Mouse (Mus musculus) forebrain, embryonic 12.5 days (tissue): ENCODE data around the gene Pigx. TPM values are rescaled to one million over a fixed set of nuclear protein-coding genes. Genes with fewer than 3 reads are reported as not detected.
"Not testable (repeated sequence)": the region's sequence is repeated elsewhere in the genome, so short reads cannot be mapped to it uniquely, and the experiment has no call there.

Source experiments
- ATAC-seq: fragments of 200-750 bp; cut with Nextera tagmentation; 2 replicates; pipeline ENCODE4 v1.8.0; 2017; ENCODE audit warnings: moderate TSS enrichment; ENCODE audit not compliant: low FRiP score
- H3K27ac ChIP-seq: fragments of 300-500 bp; sonication (generic); 2 replicates; pipeline ENCODE4 v1.5.1; 2016; ENCODE audit warnings: mild to moderate bottlenecking
- H3K27me3 ChIP-seq: fragments of 300-500 bp; sonication (generic); 2 replicates; pipeline ENCODE4 v1.6.1; 2016; ENCODE audit warnings: mild to moderate bottlenecking
- H3K36me3 ChIP-seq: fragments of 300-500 bp; sonication (generic); replicated peaks from 2 replicates; pipeline ENCODE4 v1.6.1; 2016; ENCODE audit warnings: mild to moderate bottlenecking
- H3K4me1 ChIP-seq: fragments of 300-500 bp; sonication (generic); 2 replicates; pipeline ENCODE4 v1.6.1; 2016
- H3K4me2 ChIP-seq: fragments of 300-500 bp; sonication (generic); 2 replicates; pipeline ENCODE4 v1.6.1; 2016; ENCODE audit warnings: mild to moderate bottlenecking, moderate library complexity
- H3K4me3 ChIP-seq: fragments of 300-500 bp; sonication (generic); replicated peaks from 2 replicates; pipeline ENCODE4 v1.5.1; 2016; ENCODE audit warnings: mild to moderate bottlenecking
- H3K9ac ChIP-seq: fragments of 300-500 bp; sonication (generic); 2 replicates; pipeline ENCODE4 v1.6.1; 2016; ENCODE audit warnings: mild to moderate bottlenecking
- H3K9me3 ChIP-seq: fragments of 300-500 bp; sonication (generic); 2 replicates; pipeline ENCODE4 v1.6.1; 2016
- whole genome bisulfite sequencing: fragments of 180-500 bp; shearing (Covaris S2); methylation state at CpG from one replicate; pipeline ENCODE4 v1.1.7; 2016; 5-methylcytosine and 5-hydroxymethylcytosine counted together
- polyA plus RNA-seq: library from polyadenylated mRNA; unstranded; fragments of >200 nt; fragmentation: Nextera tagmentation; extraction: Ambion mirVana; gene quantifications from 2 replicates; pipeline ENCODE4 v1.2.1, GENCODE M21; 2016

Gene Pigx
- polyA plus RNA-seq, 1 experiment from 2014 or later, result 133 TPM

DNA sequence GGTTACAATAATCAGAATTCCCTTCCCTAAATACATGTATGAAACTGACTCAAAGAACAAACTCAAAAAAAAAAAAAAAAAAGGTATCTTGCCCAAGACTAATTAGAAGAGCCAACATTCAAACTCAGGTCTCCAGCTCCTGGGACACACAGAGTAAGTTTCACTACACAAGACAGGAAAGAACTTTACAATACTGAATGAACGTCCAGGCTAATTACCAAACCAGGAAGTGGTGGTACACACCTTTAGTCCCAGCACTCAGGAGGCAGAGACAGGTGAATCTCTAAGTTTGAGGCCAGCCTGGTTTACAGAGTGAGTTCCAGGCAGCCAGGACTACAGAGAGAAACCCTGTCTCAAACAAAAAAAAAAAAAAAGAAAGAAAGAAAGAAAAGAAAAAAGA lies 23.8 kb downstream of the Pigx start:
- Histone ChIP-seq H3K4me2 (no peak overlapping the region), H3K27me3 (no peaks in the 10 kb centered on the region), H3K36me3 (no peaks in the 10 kb centered on the region), H3K9me3 (no peaks in the 10 kb centered on the region), H3K27ac (no peak overlapping the region), H3K9ac (no peak overlapping the region), H3K4me1 (peaks cover 18% of the 10 kb centered on the region), H3K4me3 (no peak overlapping the region)
- WGBS, result 59% methylated on average over 1 of the region's 1 CpGs
- ATAC-seq, result no peak

DNA sequence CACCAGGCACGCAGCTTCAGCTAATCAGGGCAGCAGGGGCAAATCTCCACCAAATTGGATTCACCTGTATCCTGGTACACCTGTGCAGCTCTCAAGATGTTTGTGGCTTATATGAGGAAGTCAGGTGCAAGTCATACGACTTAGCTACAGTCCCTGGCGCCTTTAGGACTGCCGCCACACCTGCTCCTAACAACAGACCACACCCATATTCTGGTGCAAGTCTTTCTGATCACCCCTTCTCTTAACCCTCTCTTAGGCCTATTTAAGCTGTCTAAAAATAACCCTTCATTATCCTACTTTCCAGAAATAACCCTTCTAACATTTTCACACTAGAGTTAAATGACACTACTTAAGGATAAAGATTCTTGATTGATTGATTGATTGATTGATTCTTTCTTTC lies 29.5 kb downstream of the Pigx start:
- not testable (repeated sequence) for H3K27ac ChIP-seq, ATAC-seq, H3K4me2 ChIP-seq, H3K36me3 ChIP-seq, H3K9me3 ChIP-seq, H3K4me3 ChIP-seq, H3K4me1 ChIP-seq, H3K9ac ChIP-seq, H3K27me3 ChIP-seq
- WGBS, result 88% methylated on average over 4 of the region's 4 CpGs

DNA sequence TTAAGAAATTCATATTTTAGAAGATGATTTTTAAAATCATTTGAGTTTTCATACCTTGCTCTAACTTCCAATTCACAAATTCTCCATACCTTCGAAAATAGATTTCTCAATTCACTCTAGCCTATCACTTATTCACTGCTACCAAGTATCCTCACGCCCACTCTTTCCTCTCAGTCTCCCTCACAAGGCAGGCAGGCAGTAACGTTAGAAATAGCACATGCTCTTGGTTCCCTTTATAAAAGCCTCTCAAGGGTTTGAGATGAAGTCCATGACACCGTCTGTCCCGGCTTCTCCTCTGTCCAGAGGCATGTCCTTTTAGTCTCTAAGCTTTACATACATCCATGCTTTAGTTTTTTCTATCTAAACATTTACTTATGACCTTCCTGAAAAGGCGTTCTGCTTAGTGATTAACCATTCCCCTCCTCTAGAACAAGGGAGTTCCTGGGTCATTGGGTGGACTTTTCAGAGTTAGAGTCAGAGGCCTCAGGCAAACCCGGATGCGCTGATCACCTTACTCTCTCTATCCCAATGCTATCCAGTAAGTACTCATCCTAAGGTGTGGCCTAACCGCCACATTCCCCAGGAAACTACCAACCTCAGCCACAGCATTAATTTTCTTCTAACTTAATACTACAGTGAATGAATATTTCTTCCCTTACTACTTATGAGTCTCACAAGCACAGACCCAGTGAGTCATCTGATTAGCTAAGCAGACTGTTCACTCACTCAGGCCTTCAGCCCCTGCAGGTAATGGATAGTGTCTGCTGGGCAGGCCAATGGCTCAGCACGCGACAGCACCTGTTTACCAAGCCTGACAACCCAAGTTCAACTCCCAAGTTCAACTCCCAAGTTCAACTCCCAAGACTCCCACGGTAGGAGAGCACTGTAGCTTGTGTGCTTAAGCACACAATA lies 30.9 kb downstream of the Pigx start:
- no peaks in the 10 kb centered on the region; the same call in 1 of the 2 replicates for H3K4me1 ChIP-seq
- no peak overlapping the region for H3K27ac ChIP-seq
- WGBS, result 85% methylated on average over 12 of the region's 12 CpGs
- H3K36me3 ChIP-seq, result no peaks in the 10 kb centered on the region
- no peak for ATAC-seq
- H3K9ac ChIP-seq, result no peak overlapping the region
- no peaks in the 10 kb centered on the region for H3K9me3 ChIP-seq
- H3K4me2 ChIP-seq, result no peak overlapping the region
- no peak overlapping the region for H3K4me3 ChIP-seq
- H3K27me3 ChIP-seq, result no peaks in the 10 kb centered on the region

DNA sequence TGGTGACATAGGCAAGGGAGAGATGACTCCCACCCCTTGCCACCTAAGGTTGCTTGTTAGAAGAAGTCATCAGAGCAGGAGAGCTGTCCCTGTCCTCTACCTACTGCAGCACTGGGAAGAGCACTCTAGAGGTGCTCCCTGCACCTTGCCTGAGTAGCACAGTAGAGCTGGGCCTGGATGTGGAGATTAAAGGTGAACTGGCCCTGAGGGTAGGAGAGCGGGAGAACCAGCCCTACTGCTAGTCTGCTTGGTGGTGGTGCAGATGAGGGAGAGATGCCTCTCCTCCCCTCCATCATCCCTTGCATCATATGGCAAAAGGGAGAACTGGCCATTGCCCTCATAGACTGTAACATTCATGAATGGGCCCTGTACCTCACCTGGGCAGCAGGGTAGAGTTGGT lies 32.6 kb downstream of the Pigx start:
- Histone ChIP-seq H3K4me1 (no peaks in the 10 kb centered on the region; the same call in 1 of the 2 replicates), H3K9ac (no peak overlapping the region), H3K9me3 (no peaks in the 10 kb centered on the region), H3K27me3 (no peaks in the 10 kb centered on the region), H3K27ac (no peak overlapping the region), H3K36me3 (no peaks in the 10 kb centered on the region), H3K4me2 (no peak overlapping the region), H3K4me3 (no peak overlapping the region)
- WGBS, result 85% methylated on average over 1 of the region's 1 CpGs
- ATAC-seq, result no peak

DNA sequence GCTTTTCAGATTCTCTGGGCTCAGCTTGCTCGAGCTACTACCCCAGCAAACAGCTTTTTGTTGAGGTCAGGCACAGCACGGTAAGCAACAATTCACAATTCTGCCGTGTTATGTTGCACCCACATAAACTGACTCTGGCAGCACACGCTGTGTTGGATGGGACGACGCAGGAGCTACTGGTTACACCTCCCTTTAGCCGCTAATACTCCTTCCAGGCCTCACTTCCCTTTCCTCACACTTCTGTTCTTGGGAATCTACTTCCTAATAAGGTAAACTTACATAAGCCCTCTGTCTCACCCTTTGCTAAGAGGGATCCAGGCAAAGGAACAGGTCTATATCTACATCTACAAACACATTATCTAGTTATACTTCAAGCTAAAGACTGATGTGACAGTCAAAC lies 35.6 kb downstream of the Pigx start:
- WGBS, result 90% methylated on average over 7 of the region's 7 CpGs
- H3K4me1 ChIP-seq, result no peaks in the 10 kb centered on the region; the same call in 1 of the 2 replicates
- H3K4me2 ChIP-seq, result no peak overlapping the region
- no peak overlapping the region for H3K9ac ChIP-seq
- no peaks in the 10 kb centered on the region for H3K27me3 ChIP-seq
- H3K9me3 ChIP-seq, result no peaks in the 10 kb centered on the region
- no peak overlapping the region for H3K27ac ChIP-seq
- no peak for ATAC-seq
- H3K4me3 ChIP-seq, result no peak overlapping the region
- H3K36me3 ChIP-seq, result no peaks in the 10 kb centered on the region

DNA sequence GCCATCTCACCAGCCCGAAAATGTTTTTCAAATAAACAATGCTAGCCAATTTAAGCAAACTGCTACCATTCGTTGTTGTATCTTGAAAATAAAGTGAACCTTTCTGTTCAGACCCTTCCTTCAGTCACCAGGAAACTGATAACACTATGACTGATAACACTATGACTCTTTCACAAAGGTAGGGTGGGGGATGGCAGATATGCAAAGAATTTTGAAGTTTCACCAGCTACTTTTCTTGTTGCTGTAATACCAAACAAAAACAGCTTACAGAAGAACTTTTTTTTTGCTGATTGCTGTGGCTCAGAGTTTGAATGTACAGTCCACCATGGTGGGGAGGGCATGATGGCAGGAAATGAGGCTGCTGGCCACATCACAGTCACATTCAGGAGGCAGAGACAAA lies 37.3 kb downstream of the Pigx start:
- Histone ChIP-seq H3K27ac (no peak overlapping the region), H3K4me3 (no peak overlapping the region), H3K27me3 (no peaks in the 10 kb centered on the region), H3K4me2 (no peak overlapping the region), H3K36me3 (no peaks in the 10 kb centered on the region), H3K4me1 (no peaks in the 10 kb centered on the region; the same call in 1 of the 2 replicates), H3K9ac (no peak overlapping the region), H3K9me3 (no peaks in the 10 kb centered on the region)
- WGBS, result 88% methylated on average over 2 of the region's 2 CpGs
- no peak for ATAC-seq

DNA sequence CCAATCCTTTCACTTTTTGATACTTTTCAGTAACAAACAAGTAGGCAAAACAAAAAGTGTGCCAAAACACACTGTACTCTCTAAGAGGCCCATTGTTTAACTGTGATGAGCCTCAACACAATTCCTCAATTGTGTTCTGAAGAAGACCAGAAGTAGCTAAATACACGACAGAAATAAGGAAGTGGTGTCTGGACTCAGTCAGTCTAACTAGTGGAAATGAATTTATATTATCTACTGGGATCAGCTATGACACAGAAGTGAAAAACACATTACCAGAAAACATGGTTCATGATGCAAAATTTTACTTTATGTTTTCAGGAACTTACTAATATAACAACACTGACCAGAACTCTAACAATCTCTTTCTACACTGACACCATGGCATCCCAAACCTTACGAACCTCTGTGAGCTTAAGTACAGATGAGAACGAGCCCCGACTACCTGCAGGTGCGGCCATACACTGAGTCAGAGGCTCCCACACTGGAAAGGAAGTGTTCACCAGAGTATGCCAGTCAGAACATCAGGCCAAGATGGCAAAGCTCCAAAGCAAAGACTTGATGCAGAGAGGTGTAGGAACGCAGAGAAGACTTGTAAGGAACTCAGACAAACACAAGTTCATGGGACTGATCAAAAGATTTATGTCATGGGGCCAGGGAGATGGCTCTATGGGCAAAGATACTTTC lies 39.6 kb downstream of the Pigx start:
- Histone ChIP-seq H3K9ac (no peak overlapping the region), H3K4me1 (no peaks in the 10 kb centered on the region; the same call in 1 of the 2 replicates), H3K36me3 (no peaks in the 10 kb centered on the region), H3K27ac (no peak overlapping the region), H3K9me3 (no peaks in the 10 kb centered on the region), H3K4me3 (no peak overlapping the region), H3K4me2 (no peak overlapping the region), H3K27me3 (no peaks in the 10 kb centered on the region)
- WGBS, result 77% methylated on average over 6 of the region's 6 CpGs
- ATAC-seq, result no peak

DNA sequence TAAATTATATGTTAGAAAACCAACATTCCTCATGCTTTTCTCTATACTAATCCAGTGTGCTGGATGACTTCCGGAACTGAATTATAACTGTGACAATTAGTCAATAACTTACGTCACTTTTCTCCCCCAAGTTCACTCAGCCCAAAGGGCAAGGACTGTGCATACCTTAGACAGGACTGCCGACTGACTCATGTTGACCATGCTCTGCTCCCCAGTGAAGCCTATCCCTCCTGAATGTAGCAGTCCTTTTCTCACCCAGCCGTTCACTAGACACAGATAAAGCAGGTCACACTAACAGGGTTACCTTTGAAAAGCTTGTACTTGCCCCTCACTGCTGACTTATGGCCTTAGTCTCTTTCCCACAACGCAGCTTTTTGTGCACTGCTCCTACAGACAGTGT lies 40.7 kb downstream of the Pigx start:
- 87% methylated on average over 5 of the region's 5 CpGs for WGBS
- no peak for ATAC-seq
- H3K9me3 ChIP-seq, result no peaks in the 10 kb centered on the region
- no peaks in the 10 kb centered on the region; the same call in 1 of the 2 replicates for H3K4me1 ChIP-seq
- H3K9ac ChIP-seq, result no peak overlapping the region
- H3K36me3 ChIP-seq, result no peaks in the 10 kb centered on the region
- no peaks in the 10 kb centered on the region for H3K27me3 ChIP-seq
- no peak overlapping the region for H3K4me2 ChIP-seq
- H3K4me3 ChIP-seq, result no peak overlapping the region
- H3K27ac ChIP-seq, result no peak overlapping the region

DNA sequence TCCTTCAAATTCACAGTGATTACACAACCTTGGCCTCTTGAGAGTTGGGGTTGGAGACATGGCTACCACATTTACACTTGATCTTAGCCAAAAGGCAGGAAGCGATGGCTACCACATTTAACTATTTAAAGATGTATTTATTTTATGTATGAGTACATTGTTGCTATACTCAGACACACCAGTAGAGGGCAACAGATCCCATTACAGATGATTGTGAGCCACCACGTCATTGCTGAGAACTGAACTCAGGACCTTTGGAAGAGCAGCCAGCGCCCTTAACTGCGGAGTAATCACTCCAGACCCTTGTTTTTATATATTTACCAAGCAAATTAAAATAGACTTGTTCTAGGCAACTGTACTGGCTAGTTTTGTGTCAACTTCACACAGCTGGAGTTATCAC lies 57.2 kb downstream of the Pigx start:
- no peaks in the 10 kb centered on the region for H3K27me3 ChIP-seq
- peaks cover 69% of the 10 kb centered on the region for H3K36me3 ChIP-seq
- H3K4me3 ChIP-seq, result no peak overlapping the region
- 90% methylated on average over 4 of the region's 4 CpGs for WGBS
- no peak overlapping the region for H3K4me2 ChIP-seq
- H3K27ac ChIP-seq, result no peak overlapping the region
- H3K9ac ChIP-seq, result no peak overlapping the region
- no peaks in the 10 kb centered on the region for H3K4me1 ChIP-seq
- no peaks in the 10 kb centered on the region for H3K9me3 ChIP-seq
- no peak for ATAC-seq

Other genes with a start within 250 kb of the Pigx start
- gene Meltf, start 220.9 kb downstream of the Pigx start, polyA plus RNA-seq, result 0.09 TPM in 2 replicates
- gene Pigz, start 165.9 kb downstream of the Pigx start, polyA plus RNA-seq, result 1.1 and 1.5 TPM in 2 replicates
- 79.7 and 91.9 TPM in 2 replicates for gene 0610012G03Rik, start 151.2 kb downstream of the Pigx start, polyA plus RNA-seq
- 134 TPM in 2 replicates for gene Ncbp2, start 151.2 kb downstream of the Pigx start, polyA plus RNA-seq
- gene Senp5, start 96.5 kb downstream of the Pigx start, polyA plus RNA-seq, result 24.1 and 25.0 TPM in 2 replicates
- 57.1 and 59.1 TPM in 2 replicates for gene Pak2, start 20.4 kb downstream of the Pigx start, polyA plus RNA-seq
- gene Cep19, start 60 bp upstream of the Pigx start, polyA plus RNA-seq, result 39.7 and 43.8 TPM in 2 replicates
- gene Nrros, start 65.9 kb upstream of the Pigx start, polyA plus RNA-seq, result 6.8 and 7.4 TPM in 2 replicates
- not detected in 2 replicates for gene Bex6, start 80.1 kb upstream of the Pigx start, polyA plus RNA-seq
- 14.3 and 25.8 TPM in 2 replicates for gene Fbxo45, start 147.4 kb upstream of the Pigx start, polyA plus RNA-seq
- gene Wdr53, start 147.5 kb upstream of the Pigx start, polyA plus RNA-seq, result 16.8 and 17.8 TPM in 2 replicates
- gene Smco1, start 171.7 kb upstream of the Pigx start, polyA plus RNA-seq, result not detected in 2 replicates
- gene Rnf168, start 177.7 kb upstream of the Pigx start, polyA plus RNA-seq, result 33.6 and 38.4 TPM in 2 replicates
- gene Ubxn7, start 232.5 kb upstream of the Pigx start, polyA plus RNA-seq, result 30.0 and 35.1 TPM in 2 replicates